Mouse (Mus musculus) intestine, embryonic 15.5 days (tissue): ENCODE results near the gene Pdia5. TPM values are rescaled to one million over a fixed set of nuclear protein-coding genes. Genes with fewer than 3 reads are reported as not detected.

Experiments used
- ATAC-seq: fragments of 200-750 bp; cut with Nextera tagmentation; 2 replicates; pipeline ENCODE4 v1.8.0; 2017; ENCODE audit warnings: moderate TSS enrichment, moderate library complexity
- H3K27ac ChIP-seq: fragments of 300-500 bp; sonication (generic); 2 replicates; pipeline ENCODE4 v1.5.1; 2015; ENCODE audit warnings: mild to moderate bottlenecking, inconsistent platforms
- H3K27me3 ChIP-seq: fragments of 300-500 bp; sonication (generic); replicated peaks from 2 replicates; pipeline ENCODE4 v1.6.1; 2015; ENCODE audit warnings: inconsistent platforms
- H3K36me3 ChIP-seq: fragments of 300-500 bp; sonication (generic); 2 replicates; pipeline ENCODE4 v1.6.1; 2015; ENCODE audit warnings: inconsistent platforms
- H3K4me1 ChIP-seq: fragments of 300-500 bp; sonication (generic); replicated peaks from 2 replicates; pipeline ENCODE4 v1.6.1; 2015; ENCODE audit warnings: inconsistent platforms
- H3K4me2 ChIP-seq: fragments of 300-500 bp; sonication (generic); replicated peaks from 2 replicates; pipeline ENCODE4 v1.6.1; 2015; ENCODE audit warnings: mild to moderate bottlenecking, inconsistent platforms
- H3K4me3 ChIP-seq: fragments of 300-500 bp; sonication (generic); replicated peaks from 2 replicates; pipeline ENCODE4 v1.5.1; 2015; ENCODE audit warnings: inconsistent platforms
- H3K9ac ChIP-seq: fragments of 300-500 bp; sonication (generic); 2 replicates; pipeline ENCODE4 v1.6.1; 2015; ENCODE audit warnings: inconsistent platforms
- H3K9me3 ChIP-seq: fragments of 300-500 bp; sonication (generic); 2 replicates; pipeline ENCODE4 v1.6.1; 2016; ENCODE audit warnings: inconsistent platforms
- WGBS: fragments of 180-500 bp; shearing (Covaris S2); methylation state at CpG from one replicate; pipeline ENCODE4 v1.1.7; 2015; 5-methylcytosine and 5-hydroxymethylcytosine counted together
- polyA plus RNA-seq: library from polyadenylated mRNA; unstranded; fragments of >200 nt; fragmentation: Nextera tagmentation; extraction: Ambion mirVana; gene quantifications from 2 replicates; pipeline ENCODE4 v1.2.1, GENCODE M21; 2015

The Pdia5 gene
- polyA plus RNA-seq, 1 experiment from 2014 or later, result 50.1 TPM

DNA sequence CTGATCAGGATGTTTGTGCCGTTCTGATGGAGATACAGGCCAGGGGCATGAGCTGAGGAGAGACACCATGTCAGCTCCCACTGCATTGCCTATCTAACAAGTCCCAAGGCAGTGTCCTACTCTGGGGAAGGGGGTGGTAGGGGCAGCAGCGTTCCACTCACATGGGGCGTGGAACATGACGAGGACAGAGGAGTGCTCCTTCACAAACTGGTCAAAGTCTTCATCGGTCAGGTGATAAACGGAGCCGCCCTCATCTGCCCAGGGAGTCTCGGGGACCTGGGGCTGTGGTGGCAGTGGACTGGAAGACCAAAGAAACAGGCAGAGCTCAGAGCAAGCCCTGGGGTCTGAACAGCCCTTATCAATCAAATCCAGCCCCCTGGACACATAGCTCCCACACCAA, 68.0 kb downstream of the Pdia5 start:
- Histone ChIP-seq H3K36me3 (peaks cover 4% of the 10 kb centered on the region; the same call in 1 of the 2 replicates), H3K27me3 (no peaks in the 10 kb centered on the region), H3K9ac (no peak overlapping the region), H3K9me3 (no peaks in the 10 kb centered on the region), H3K4me1 (no peaks in the 10 kb centered on the region), H3K4me2 (no peak overlapping the region), H3K27ac (no peak overlapping the region), H3K4me3 (no peak overlapping the region)
- ATAC-seq, result peak; percentile 59
- 78% methylated on average over 8 of the region's 8 CpGs for WGBS

DNA sequence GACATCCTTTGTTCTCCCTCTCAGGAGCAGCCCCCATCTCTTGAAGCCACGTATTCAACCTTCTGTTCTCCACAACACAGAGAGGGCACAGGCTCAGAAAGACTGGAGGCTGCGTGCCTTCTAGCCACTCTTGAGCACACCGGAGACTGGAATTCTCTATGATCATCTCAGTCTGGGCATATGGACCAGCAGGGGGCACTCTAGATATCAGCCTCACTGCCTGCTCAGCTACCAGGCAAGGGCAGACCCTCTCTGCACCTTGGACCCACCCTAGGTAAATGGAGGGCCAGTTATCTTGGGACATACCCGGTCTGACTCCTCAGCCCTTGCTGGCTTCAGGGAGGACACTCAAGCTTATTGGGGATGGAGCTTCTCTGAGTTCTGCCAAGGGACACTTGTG, 68.5 kb downstream of the Pdia5 start:
- 59% methylated on average over 4 of the region's 4 CpGs for WGBS
- Histone ChIP-seq H3K27ac (no peak overlapping the region), H3K4me1 (no peaks in the 10 kb centered on the region), H3K9me3 (no peaks in the 10 kb centered on the region), H3K36me3 (peaks cover 4% of the 10 kb centered on the region; the same call in 1 of the 2 replicates), H3K4me3 (no peak overlapping the region), H3K27me3 (no peaks in the 10 kb centered on the region), H3K9ac (no peak overlapping the region), H3K4me2 (no peak overlapping the region)
- no peak for ATAC-seq

DNA sequence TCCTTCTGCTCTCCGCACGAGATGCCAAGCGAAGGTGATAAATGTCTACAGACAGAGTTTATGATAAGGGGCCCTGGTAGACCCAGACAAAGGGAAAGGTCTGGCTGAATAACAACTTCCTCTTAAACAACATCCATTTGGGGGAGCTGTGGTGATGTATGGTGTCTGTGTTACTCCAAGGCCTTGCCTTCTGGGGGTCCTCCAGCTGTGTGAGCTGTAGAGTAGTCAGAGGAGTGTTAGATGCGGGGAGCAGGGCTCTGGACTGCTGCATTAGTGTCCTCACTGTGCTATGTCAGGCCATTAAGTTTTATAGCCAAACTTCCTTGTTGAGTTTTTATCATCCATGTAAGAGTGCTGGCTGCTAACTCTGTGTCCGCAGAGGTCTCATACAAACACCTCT, 76.1 kb downstream of the Pdia5 start:
- ATAC-seq, result no peak
- H3K9ac ChIP-seq, result no peak overlapping the region
- WGBS, result 44% methylated on average over 5 of the region's 5 CpGs
- H3K4me2 ChIP-seq, result no peak overlapping the region
- no peaks in the 10 kb centered on the region for H3K9me3 ChIP-seq
- H3K4me1 ChIP-seq, result 0 out of 2 replicates have a peak, but pooled peaks cover 5% of the 10 kb centered on the region
- H3K27ac ChIP-seq, result no peak overlapping the region
- H3K4me3 ChIP-seq, result no peak overlapping the region
- H3K36me3 ChIP-seq, result no peaks in the 10 kb centered on the region
- H3K27me3 ChIP-seq, result no peaks in the 10 kb centered on the region

DNA sequence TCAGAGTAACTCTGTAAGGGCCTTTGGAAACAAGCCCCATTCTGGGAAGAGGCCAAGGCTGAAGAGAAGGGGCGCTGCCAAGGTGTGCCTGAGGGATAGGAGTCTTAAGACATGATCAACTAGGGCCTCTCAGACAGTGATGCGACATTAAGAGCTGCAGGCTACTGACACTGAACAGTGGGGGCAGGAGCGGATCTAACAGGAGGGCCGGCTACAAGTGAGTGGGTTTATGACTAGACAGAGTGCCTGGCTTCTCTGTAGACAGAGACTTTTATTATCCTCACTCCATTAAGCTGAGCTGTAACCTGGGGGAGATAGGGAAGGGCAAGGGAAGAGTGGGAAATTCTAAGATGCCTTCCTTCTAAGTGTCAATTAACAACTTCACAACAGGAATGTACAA, 84.0 kb downstream of the Pdia5 start:
- Histone ChIP-seq H3K9me3 (no peaks in the 10 kb centered on the region), H3K4me2 (no peak overlapping the region), H3K4me1 (no peaks in the 10 kb centered on the region), H3K36me3 (no peaks in the 10 kb centered on the region), H3K9ac (no peak overlapping the region), H3K4me3 (no peak overlapping the region), H3K27me3 (no peaks in the 10 kb centered on the region), H3K27ac (no peak overlapping the region)
- ATAC-seq, result no peak
- 55% methylated on average over 4 of the region's 4 CpGs for WGBS

DNA sequence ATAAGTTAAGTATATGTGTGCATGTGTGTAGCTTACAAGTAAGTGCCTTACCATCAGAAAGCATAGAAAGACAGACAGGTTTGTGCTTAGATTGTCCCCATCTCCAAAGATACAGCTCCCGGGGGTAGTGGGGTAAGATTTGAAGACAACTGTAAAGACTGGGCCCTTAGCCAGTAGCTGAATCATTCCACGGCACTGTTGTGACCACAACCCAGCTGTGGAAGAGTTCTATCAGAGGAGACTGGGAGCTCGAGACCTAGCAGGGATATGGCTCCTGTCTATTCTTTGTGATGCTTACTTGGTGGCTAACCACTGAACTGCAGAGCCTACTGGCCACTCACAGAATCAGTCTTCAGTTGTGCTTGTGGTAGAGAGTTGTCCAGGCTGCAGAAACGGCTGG, 84.5 kb downstream of the Pdia5 start:
- Histone ChIP-seq H3K9me3 (no peaks in the 10 kb centered on the region), H3K27ac (no peak overlapping the region)
- 84% methylated on average over 4 of the region's 4 CpGs for WGBS

DNA sequence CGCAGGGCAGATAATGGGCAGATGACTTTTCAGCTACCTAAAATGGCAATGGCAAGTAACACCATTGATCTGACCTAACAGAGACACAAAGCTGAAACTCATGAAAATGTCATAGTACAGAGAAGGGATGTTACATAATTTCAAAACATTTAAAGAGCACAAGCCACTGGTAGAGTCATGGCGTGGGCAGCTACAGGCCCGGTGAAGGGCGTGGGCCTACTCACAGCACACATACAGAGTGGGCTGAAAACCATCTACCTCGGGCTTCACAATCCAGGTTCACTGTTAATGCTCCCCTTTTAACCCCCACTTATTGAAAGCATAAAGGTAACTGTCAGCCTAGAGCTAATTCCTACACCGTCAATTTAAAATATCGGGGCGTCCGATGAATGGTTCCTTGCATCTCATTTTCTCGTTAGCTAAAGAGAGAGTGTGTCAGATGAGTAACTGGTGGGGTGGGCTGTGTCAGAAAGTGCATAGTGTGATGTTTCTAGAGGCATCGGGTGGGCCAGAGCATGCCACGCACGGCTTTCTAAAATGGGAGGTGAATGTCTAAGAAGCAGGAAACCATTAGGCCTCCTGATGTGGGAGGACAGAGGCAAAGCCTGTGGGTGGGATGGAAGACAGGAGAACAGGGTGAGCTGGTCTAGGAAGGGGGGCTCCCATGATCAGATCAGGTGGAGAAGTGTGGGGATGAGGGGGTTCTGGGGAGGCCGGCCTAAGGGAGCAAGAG, 85.2 kb downstream of the Pdia5 start:
- Histone ChIP-seq H3K36me3 (no peaks in the 10 kb centered on the region), H3K9me3 (no peaks in the 10 kb centered on the region), H3K27ac (no peak overlapping the region), H3K27me3 (no peaks in the 10 kb centered on the region), H3K4me1 (no peaks in the 10 kb centered on the region), H3K9ac (no peak overlapping the region), H3K4me2 (no peak overlapping the region), H3K4me3 (no peak overlapping the region)
- no peak for ATAC-seq
- WGBS, result 94% methylated on average over 14 of the region's 14 CpGs

More for the DNA sequence above, 84.5 kb downstream of the Pdia5 start:
- no peak overlapping the region for H3K4me3 ChIP-seq
- H3K36me3 ChIP-seq, result no peaks in the 10 kb centered on the region
- H3K4me2 ChIP-seq, result no peak overlapping the region
- no peak overlapping the region for H3K9ac ChIP-seq
- H3K27me3 ChIP-seq, result no peaks in the 10 kb centered on the region
- no peaks in the 10 kb centered on the region for H3K4me1 ChIP-seq
- no peak for ATAC-seq

DNA sequence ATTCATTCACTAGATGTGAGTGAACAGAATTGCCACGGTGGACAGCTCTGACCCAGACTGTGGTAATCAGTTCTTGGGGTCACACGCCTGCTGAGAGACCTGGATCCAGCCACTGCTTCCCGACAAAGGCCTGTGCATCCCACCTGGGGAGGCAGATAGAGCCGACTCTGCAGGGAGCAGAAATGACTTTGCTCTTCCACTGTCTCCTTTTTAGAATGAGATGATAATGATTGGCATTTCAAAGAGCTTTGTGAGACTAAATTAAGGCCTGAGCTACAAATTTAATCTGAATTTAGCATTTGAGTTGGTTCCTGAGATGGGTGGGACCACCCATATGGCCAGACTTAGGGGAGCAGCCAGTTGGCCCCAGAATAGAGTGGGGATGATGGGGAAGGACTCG, 85.8 kb downstream of the Pdia5 start:
- Histone ChIP-seq H3K4me1 (no peaks in the 10 kb centered on the region), H3K27ac (no peak overlapping the region), H3K9ac (no peak overlapping the region), H3K4me2 (no peak overlapping the region), H3K9me3 (no peaks in the 10 kb centered on the region), H3K27me3 (no peaks in the 10 kb centered on the region), H3K4me3 (no peak overlapping the region), H3K36me3 (no peaks in the 10 kb centered on the region)
- WGBS, result 85% methylated on average over 5 of the region's 5 CpGs
- ATAC-seq, result no peak

DNA sequence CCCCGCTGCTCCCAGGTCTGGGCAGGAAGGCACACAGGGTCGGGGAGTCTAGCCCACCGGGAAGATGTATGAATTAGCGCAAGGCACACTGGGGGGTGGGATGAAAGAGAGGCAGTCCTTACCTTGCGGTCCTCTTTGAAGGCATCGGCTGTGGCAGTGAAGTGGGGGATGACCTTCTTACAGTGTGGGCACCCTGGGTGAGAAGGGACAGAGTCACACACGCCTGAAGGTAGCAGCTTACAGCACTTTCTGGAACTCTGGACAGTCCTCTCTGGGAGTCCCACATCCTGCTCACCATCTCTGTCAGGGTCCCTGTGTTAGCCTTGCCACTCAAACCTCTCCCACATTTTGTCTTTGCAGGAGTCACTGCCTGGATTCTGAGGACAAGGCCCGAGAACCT, 86.8 kb downstream of the Pdia5 start:
- Histone ChIP-seq H3K27me3 (no peaks in the 10 kb centered on the region), H3K4me3 (no peak overlapping the region), H3K9ac (no peak overlapping the region), H3K36me3 (no peaks in the 10 kb centered on the region), H3K4me2 (no peak overlapping the region), H3K9me3 (no peaks in the 10 kb centered on the region), H3K4me1 (no peaks in the 10 kb centered on the region), H3K27ac (no peak overlapping the region)
- no peak for ATAC-seq
- WGBS, result 89% methylated on average over 8 of the region's 8 CpGs

DNA sequence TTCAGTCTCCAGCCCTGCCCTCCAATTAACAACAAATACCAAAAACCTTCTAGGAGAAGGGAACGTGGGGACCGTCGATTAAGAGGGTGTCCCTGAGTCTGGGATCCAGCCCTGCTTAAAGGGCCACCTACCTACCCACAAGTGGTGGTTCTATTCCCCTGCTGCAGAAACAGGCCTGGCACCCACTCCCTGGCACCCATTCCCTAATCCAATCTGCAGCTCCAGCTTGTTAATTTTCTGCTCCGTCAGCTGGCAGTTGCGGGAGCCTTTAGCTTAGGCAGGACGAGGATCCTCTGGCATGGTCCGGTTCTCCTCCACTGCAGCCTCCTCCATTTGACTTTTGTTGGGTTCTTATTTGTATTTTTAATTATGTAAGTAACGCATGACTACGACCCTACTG, 87.3 kb downstream of the Pdia5 start:
- Histone ChIP-seq H3K27me3 (no peaks in the 10 kb centered on the region), H3K36me3 (no peaks in the 10 kb centered on the region), H3K9me3 (no peaks in the 10 kb centered on the region), H3K4me2 (no peak overlapping the region), H3K27ac (no peak overlapping the region), H3K4me3 (no peak overlapping the region), H3K9ac (no peak overlapping the region), H3K4me1 (no peaks in the 10 kb centered on the region)
- no peak for ATAC-seq
- WGBS, result 90% methylated on average over 9 of the region's 9 CpGs

DNA sequence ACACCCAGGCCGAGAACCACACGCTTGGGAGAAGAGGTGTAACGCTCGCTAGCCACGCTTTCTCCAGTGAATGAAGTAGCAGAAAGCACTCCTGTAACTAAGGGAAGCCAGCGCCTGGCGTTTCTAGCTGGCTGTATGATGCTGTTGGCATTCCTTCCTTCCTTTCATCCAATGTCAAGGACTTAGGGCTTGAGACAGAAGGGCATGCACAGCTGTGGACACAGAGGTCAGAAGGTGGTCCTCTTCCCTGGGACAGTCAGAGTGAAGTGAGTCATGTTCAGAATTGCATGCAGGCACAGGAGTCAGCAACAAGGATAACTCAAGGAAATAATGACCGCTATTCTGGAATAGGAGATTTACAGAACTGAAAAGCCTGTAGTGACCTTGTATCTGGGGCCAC, 97.9 kb downstream of the Pdia5 start:
- Histone ChIP-seq H3K9ac (no peak overlapping the region), H3K4me2 (no peak overlapping the region), H3K9me3 (no peaks in the 10 kb centered on the region), H3K27me3 (no peaks in the 10 kb centered on the region), H3K4me1 (no peaks in the 10 kb centered on the region), H3K27ac (no peak overlapping the region), H3K36me3 (0 out of 2 replicates have a peak, but pooled peaks cover 4% of the 10 kb centered on the region), H3K4me3 (no peak overlapping the region)
- 87% methylated on average over 8 of the region's 8 CpGs for WGBS
- ATAC-seq, result no peak

DNA sequence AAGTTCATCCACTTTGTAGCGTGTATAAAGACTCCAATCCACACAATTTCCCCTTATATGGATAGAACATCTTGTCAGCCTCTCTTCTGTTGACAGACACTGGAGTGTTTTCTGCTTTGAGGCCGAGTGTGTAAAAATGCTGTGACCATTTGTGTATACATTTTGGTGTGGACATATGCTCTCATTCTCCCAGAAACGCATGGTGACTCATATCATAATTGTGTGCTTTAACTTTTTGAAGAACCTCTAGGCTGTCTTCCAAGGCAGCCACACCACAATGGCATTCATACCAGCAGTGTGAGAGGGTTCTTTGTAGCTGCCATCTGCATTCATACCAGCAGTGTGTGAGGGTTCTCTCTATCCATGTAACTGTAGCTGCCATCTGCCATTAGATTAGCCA, 105.0 kb downstream of the Pdia5 start:
- Histone ChIP-seq H3K27me3 (no peaks in the 10 kb centered on the region), H3K4me2 (no peak overlapping the region), H3K4me1 (no peaks in the 10 kb centered on the region), H3K36me3 (no peaks in the 10 kb centered on the region), H3K27ac (no peak overlapping the region), H3K4me3 (no peak overlapping the region), H3K9ac (no peak overlapping the region), H3K9me3 (no peaks in the 10 kb centered on the region)
- WGBS, result 79% methylated on average over 3 of the region's 3 CpGs
- ATAC-seq, result no peak

DNA sequence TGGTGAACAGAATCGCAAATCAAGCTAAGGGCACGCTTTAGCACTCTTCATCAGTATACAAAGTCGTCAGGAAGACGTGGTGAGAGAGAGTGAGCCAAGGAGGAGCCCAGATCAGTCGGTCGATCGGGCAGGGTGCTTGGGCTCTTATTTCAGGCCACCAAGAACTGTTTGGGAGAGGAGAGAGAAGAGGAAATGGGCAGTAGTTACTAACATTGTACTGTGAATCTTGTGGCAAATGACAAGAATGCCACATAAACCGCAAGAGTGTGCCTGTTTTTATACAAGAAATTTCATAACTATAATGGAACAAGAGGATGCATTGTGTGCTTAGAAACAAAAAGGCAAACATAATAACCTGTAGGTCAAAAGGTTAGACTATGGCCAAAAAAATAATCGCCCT, 110.6 kb downstream of the Pdia5 start:
- no peak for ATAC-seq
- WGBS, result 74% methylated on average over 9 of the region's 9 CpGs
- Histone ChIP-seq H3K27me3 (no peaks in the 10 kb centered on the region), H3K9ac (no peak overlapping the region), H3K9me3 (no peaks in the 10 kb centered on the region), H3K36me3 (no peaks in the 10 kb centered on the region), H3K4me2 (no peak overlapping the region), H3K27ac (no peak overlapping the region), H3K4me3 (no peak overlapping the region), H3K4me1 (no peaks in the 10 kb centered on the region)

DNA sequence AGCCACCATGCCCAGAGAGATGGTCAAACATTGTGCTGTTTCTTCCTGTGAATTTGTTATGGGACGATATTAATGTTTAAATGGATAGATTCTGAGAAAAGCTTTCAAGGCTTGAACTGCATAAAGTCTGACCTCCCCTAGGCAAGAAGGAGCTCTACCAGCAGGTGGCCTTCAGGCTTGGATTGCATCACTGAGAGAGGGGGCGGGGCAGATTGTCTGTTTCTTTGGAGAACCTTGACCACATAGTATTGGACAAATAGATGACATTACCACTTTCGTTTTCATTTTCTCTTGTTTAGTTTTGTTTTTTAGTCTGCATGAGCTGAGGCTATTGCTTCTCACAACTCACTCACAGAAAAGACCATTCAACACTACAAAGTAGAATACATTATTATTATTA, 111.3 kb downstream of the Pdia5 start:
- Histone ChIP-seq H3K4me2 (no peak overlapping the region), H3K27ac (no peak overlapping the region), H3K9ac (no peak overlapping the region), H3K27me3 (no peaks in the 10 kb centered on the region), H3K4me3 (no peak overlapping the region), H3K4me1 (no peaks in the 10 kb centered on the region), H3K36me3 (no peaks in the 10 kb centered on the region), H3K9me3 (no peaks in the 10 kb centered on the region)
- WGBS, result 90% methylated on average over 3 of the region's 3 CpGs
- no peak for ATAC-seq
